Mouse (Mus musculus) lung, adult 2 months (tissue): Measurements from ENCODE around the gene Ranbp17. TPM values are rescaled to one million over a fixed set of nuclear protein-coding genes. Genes with fewer than 3 reads are reported as not detected.

ENCODE experiments used
- DNase-seq: peaks from one replicate; pipeline ENCODE4 v3.0.0; 2022
- H3K4me1 ChIP-seq: fragments of 200-500 bp; 2 replicates; pipeline ENCODE4 v1.6.1; 2011; ENCODE audit warnings: low read length; ENCODE audit not compliant: control insufficient read depth, insufficient read depth
- H3K4me3 ChIP-seq: fragments of 200-500 bp; replicated peaks from 2 replicates; pipeline ENCODE3; 2011; ENCODE audit warnings: low read depth, mild to moderate bottlenecking, control low read depth, low read length; ENCODE audit errors: extremely low read depth
- CTCF ChIP-seq: fragments of 200-500 bp; IDR thresholded peaks from 2 replicates; pipeline ENCODE4 v1.5.1; 2011; ENCODE audit warnings: mild to moderate bottlenecking, low read length, control low read depth; ENCODE audit not compliant: insufficient read depth
- POLR2A ChIP-seq: fragments of 200-500 bp; IDR thresholded peaks from 2 replicates; pipeline ENCODE4 v1.6.1; 2011; ENCODE audit warnings: low read depth, mild to moderate bottlenecking, control low read depth, low read length, borderline replicate concordance; ENCODE audit errors: extremely low read depth
- WGBS: fragments of 180-500 bp; shearing (Covaris S2); methylation state at CpG from one replicate; pipeline ENCODE4 v1.1.7; 2018; 5-methylcytosine and 5-hydroxymethylcytosine counted together
- polyA plus RNA-seq: library from polyadenylated mRNA; depleted of rRNA; stranded (reverse); fragments of >200 nt; gene quantifications from 2 replicates; pipeline ENCODE4 v1.2.3, GENCODE M21; 2012

Ranbp17 gene
- polyA plus RNA-seq, 1 experiment = 0.70 TPM

DNA sequence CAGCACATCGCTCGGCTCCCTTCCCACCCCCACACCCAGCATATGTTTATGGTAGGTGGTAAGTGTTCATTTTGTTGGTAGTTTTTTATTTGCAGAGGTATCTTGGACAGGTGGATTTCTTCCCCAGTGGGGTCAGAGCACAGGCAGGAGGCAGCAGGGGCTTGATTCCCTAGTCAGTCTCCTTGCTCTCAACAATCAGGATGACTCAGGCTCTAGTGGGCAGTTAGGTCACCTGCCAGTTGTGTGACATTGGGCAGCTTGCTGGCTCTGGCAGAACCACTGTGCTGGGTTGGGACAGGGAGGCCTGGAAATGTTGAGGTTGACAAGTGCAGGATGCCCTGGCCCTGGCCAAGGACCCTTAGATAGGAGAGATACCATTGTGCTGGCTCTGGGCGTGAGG is 308.6 kb downstream of the Ranbp17 start:
- Histone ChIP-seq H3K4me1 (no peaks in the 10 kb centered on the region), H3K4me3 (no peak overlapping the region)
- TF ChIP-seq CTCF (no peak), POLR2A (no peak)
- DNase-seq = no peak
- 20% methylated on average over 3 of the region's 3 CpGs for WGBS

DNA sequence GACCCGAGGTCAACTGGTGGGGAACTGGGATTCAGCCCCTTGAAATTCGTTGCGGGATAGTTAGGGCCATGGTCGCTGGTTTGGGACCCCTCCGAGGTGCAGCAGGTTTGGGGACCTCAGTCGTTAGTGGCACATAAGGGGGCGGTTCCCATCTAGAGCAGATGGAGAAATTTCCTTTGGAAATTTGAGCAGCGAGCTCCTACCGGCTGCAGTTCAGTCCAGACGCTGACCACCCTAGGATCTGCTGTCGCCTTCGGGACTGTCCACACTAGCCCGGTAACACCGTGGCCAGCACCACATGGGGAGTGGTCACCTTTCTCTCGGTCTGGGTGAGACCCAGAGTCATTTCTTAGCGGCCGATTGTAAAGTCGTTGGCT is 309.2 kb downstream of the Ranbp17 start:
- H3K4me1 ChIP-seq = no peaks in the 10 kb centered on the region
- DNase-seq = peak; percentile 10
- no peak for TF ChIP-seq POLR2A
- no peak overlapping the region for H3K4me3 ChIP-seq
- WGBS = 4% methylated on average over 18 of the region's 18 CpGs

DNA sequence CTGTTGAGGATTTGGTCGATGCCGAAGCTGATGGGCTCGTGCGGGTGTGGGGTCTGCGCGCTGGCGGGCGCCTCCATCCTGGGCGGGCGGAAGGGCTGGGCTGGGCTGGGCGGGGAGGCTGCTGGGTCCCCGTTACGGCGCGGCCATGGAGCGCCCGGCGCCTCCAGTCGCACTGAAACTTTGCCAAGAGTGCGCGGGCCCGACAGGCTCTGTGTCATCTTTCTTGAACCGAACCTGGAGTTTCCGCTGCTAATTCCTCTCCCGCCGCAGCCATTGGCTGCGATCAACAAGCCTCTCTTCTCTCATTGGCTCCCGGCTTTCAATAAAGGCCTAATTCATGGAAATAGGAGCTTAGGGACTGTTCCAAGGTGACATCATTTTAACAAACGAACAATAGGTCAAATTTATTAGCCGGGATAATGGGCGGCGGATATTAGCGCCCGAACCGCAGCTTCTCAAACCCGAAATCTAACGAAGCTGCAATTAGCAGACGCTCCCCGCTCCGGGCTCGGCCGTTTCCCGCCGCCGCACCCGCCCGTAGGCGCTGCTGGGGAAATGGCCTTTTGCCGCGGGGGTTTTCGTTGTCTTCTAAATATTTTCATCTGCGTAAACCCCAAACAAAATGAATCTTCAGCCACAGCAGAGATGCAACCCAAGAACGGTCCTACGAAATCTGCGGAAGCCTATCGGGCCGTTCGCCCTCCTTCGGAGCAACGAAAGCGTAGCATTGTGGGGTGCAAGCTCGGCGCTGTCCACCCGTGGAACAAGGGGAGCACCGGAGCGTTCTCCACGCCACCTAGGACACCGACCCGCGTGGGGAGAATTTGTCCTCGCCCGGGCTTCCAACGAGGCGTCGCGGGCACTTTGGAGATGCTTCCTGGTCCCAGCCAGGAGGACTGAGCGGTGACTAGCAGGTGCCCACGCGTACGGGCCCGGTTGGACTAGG is 309.9 kb downstream of the Ranbp17 start, which contains the start of gene Tlx3:
TSS of gene Tlx3 (minus strand) at position 207 of the 946 bp plus-strand sequence.
- peak; percentile 31 for DNase-seq
- Histone ChIP-seq H3K4me1 (no peaks in the 10 kb centered on the region), H3K4me3 (no peak within 1 kb of the TSS)
- no peak for TF ChIP-seq CTCF
- TF ChIP-seq POLR2A = no peak
- WGBS = 3% methylated on average over 79 of the region's 81 CpGs

DNA sequence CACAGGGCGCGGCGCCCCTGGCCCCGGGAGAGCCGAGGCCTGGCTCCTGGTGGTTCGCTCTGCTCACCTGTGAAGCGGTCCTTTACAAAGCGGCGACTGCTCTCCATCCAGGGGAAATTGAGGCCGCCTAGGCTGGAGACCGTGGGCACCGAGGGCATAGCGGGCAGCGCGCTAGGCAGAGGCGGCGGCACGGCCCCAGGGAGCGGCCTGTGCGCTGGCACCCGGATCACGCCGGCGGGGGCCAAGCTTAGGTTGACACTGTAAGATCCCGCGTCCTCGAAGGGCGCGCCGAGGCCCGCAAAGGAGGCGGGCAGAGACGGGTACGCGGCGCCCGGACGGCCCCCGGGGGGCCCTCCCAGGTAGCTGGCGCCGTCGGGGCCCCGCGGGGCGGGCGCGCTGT is 310.6 kb downstream of the Ranbp17 start:
- WGBS = 4% methylated on average over 47 of the region's 47 CpGs
- no peak for DNase-seq
- Histone ChIP-seq H3K4me1 (no peaks in the 10 kb centered on the region), H3K4me3 (no peak overlapping the region)
- TF ChIP-seq CTCF (no peak), POLR2A (no peak)

DNA sequence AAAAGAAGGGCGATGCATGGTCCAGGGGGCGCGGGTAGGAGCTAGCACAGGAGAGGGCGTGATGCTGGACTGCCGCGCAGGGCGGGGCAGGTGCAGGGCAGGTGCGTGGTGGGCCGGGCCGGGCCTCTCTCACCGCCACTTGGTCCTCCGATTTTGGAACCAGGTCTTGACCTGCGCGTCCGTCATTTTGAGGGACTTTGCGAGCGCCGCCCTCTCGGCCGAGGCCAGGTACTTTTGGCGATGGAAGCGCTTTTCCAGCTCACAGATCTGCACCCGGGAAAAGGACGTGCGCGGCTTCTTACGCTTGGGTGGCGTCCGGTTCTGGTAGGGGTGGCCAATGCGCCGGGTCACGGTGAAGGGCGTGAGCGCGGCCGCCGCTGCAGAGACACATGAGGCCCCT is 311.2 kb downstream of the Ranbp17 start:
- no peak for TF ChIP-seq CTCF
- WGBS = 4% methylated on average over 37 of the region's 37 CpGs

DNA sequence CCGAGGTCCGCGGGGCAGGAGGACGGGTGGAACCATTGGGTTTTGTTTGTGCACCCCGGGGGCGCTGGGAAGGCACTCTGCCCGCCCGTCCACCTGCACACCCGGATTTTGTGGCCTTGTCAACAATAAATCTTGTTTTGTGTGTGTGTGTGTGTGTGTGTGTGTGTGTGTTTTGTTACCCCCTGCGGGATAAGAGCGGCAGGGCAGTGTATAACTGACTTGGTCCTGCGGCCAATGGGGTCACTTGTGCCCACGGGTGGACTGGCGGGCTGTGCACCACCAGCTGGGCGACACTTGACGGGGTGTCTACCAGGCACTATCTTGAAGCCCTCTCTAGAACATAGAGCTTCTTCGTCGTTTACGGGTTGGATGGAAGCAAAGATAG is 311.9 kb downstream of the Ranbp17 start:
- Histone ChIP-seq H3K4me3 (no peak overlapping the region), H3K4me1 (no peaks in the 10 kb centered on the region)
- 8% methylated on average over 19 of the region's 19 CpGs for WGBS
- DNase-seq = no peak
- no peak for TF ChIP-seq POLR2A
- no peak for TF ChIP-seq CTCF

More for the DNA sequence above, 311.2 kb downstream of the Ranbp17 start:
- DNase-seq = peak; percentile 13
- no peaks in the 10 kb centered on the region for H3K4me1 ChIP-seq
- H3K4me3 ChIP-seq = no peak overlapping the region

DNA sequence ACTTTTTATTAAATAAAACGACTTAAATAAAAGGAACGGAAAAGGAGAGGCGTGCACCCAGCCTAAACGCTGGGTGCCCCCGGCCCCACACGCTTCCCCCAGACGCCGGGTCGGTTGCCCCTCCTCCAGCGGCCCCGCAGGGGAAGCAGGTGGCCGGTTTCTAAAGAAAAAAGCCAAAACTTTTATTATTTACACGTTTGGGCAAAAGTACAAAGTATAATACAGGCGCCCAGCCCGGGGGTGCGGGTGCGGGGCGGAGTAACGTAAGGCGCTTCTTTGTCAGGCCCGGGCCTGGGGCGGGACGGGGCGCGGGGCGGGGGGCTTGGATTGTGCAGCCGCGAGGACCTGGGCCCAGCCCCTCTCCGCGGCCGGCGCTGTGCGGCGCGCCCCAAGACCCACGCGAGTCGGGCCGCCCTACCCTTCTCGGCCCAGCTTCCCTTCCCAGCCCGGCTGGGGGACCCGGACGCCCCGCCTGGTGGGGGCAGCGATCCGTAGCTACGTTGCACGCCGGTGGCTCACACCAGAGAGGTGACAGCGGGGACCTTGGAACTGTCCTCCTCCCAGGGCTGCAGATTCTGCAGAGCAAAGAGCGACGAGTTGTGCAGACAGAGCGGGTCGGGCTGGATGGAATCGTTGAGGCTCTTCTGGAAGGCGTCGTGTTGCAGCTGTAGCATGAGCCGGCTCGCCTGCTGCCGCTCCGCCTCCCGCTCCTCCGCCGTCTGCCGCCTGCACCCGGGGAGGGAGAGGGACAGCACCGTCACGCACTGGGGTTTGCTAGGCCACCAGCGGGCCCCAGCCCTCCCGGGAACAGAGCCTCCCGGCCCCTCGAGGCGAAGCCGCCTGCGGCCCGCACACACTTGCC is 312.6 kb downstream of the Ranbp17 start:
- Histone ChIP-seq H3K4me1 (no peaks in the 10 kb centered on the region), H3K4me3 (no peak overlapping the region)
- peak; percentile 24 for DNase-seq
- 2% methylated on average over 75 of the region's 76 CpGs for WGBS
- no peak for TF ChIP-seq POLR2A
- no peak for TF ChIP-seq CTCF

DNA sequence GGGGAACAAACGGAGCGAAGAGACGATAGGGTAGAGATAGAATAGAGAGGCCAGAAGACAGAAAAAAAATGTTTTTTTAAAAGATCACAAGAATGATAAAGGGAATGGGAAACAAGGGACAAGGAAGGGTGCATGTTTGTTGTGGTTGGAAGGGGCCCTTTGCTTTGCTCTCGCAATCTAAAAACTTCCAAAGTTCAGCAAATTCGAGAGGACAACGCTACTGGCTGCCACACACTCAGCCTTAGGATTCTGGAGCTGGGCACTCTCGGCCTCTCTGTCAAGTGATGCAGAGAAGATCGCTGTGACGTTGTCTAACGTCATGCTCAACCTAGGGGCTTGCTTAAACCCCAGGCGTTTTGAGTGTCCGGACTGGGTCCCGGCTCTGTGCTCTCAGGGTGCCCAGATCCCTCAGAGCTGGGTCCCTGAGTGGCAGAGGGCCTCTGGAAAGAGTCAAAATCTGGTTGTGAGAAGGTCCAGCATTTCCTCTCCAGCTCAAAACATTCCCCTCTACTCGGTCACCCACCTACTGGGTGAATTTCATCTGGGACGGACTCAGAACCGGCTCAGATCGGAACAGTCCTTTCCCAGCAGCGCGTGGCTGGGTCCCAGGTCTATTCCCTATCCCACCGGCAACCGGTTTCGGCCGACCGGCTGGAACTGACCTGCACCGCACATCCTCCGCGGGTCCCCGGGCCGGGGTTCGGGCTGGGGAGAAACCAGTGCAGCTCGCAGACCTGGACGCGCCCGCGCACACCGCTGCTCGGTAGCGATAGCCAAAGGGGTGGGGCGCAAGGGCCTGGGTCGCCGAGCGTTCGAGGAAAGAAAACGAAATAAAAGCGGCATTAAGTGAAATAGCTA is 313.4 kb downstream of the Ranbp17 start:
- peak; percentile 19 for DNase-seq
- TF ChIP-seq CTCF = no peak
- TF ChIP-seq POLR2A = no peak
- no peak overlapping the region for H3K4me3 ChIP-seq
- WGBS = 3% methylated on average over 45 of the region's 45 CpGs
- no peaks in the 10 kb centered on the region for H3K4me1 ChIP-seq

DNA sequence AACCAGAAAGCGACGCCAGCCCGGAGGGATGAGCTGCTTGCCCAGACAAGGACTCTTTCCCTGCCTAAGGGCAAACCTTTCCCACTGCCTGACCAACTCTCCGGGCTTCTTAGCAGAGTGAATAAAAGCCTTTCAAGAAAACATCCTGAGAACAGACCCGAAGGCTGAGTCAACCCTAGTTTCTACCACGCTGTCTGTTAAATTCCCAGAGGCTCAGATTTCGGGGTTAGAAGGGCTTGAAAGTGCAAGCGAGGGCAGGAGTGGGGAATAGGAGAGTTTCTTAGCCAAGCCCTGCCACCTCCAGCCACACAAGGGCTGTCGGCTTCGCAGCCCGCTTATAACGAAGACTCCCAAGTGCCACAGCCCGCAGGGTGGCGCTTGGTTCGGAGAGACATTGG is 314.4 kb downstream of the Ranbp17 start:
- DNase-seq = no peak
- TF ChIP-seq CTCF (no peak), POLR2A (no peak)
- 13% methylated on average over 15 of the region's 15 CpGs for WGBS

More for the DNA sequence above, 314.4 kb downstream of the Ranbp17 start:
- no peaks in the 10 kb centered on the region for H3K4me1 ChIP-seq
- no peak overlapping the region for H3K4me3 ChIP-seq
